Mouse (Mus musculus) heart, embryonic 13.5 days (tissue): ENCODE data around the gene Acbd4. TPM values are rescaled to one million over a fixed set of nuclear protein-coding genes. Genes with fewer than 3 reads are reported as not detected.

Experiments used
- ATAC-seq: fragments of 200-750 bp; cut with Nextera tagmentation; 2 replicates; pipeline ENCODE4 v1.8.0; 2017; ENCODE audit warnings: moderate TSS enrichment; ENCODE audit not compliant: insufficient number of reproducible peaks, low FRiP score, low TSS enrichment; ENCODE audit errors: extremely low read depth
- H3K27ac ChIP-seq: fragments of 300-500 bp; sonication (generic); replicated peaks from 2 replicates; pipeline ENCODE4 v1.5.1; 2015; ENCODE audit warnings: moderate library complexity, mild to moderate bottlenecking, inconsistent platforms
- H3K27me3 ChIP-seq: fragments of 300-500 bp; sonication (generic); replicated peaks from 2 replicates; pipeline ENCODE4 v1.6.1; 2015; ENCODE audit warnings: mild to moderate bottlenecking, inconsistent platforms
- H3K36me3 ChIP-seq: fragments of 300-500 bp; sonication (generic); 2 replicates; pipeline ENCODE4 v1.6.1; 2015; ENCODE audit warnings: mild to moderate bottlenecking, inconsistent platforms
- H3K4me1 ChIP-seq: fragments of 300-500 bp; sonication (generic); 2 replicates; pipeline ENCODE4 v1.6.1; 2015; ENCODE audit warnings: inconsistent platforms
- H3K4me2 ChIP-seq: fragments of 300-500 bp; sonication (generic); 2 replicates; pipeline ENCODE4 v1.6.1; 2015; ENCODE audit warnings: inconsistent platforms, mild to moderate bottlenecking, moderate library complexity
- H3K4me3 ChIP-seq: fragments of 300-500 bp; sonication (generic); 2 replicates; pipeline ENCODE4 v1.5.1; 2015; ENCODE audit warnings: moderate library complexity, mild to moderate bottlenecking, inconsistent platforms
- H3K9ac ChIP-seq: fragments of 300-500 bp; sonication (generic); 2 replicates; pipeline ENCODE4 v1.6.1; 2015; ENCODE audit warnings: inconsistent platforms, mild to moderate bottlenecking, moderate library complexity
- H3K9me3 ChIP-seq: fragments of 300-500 bp; sonication (generic); 2 replicates; pipeline ENCODE4 v1.6.1; 2016; ENCODE audit warnings: inconsistent platforms
- WGBS: fragments of 180-500 bp; shearing (Covaris S2); methylation state at CpG from one replicate; pipeline ENCODE4 v1.1.7; 2015; ENCODE audit warnings: mixed read lengths; 5-methylcytosine and 5-hydroxymethylcytosine counted together
- polyA plus RNA-seq: library from polyadenylated mRNA; unstranded; fragments of >200 nt; fragmentation: Nextera tagmentation; extraction: Ambion mirVana; gene quantifications from 2 replicates; pipeline ENCODE4 v1.2.1, GENCODE M21; 2015

Gene Acbd4
- polyA plus RNA-seq, 1 experiment from 2014 or later: 12.0 TPM

DNA sequence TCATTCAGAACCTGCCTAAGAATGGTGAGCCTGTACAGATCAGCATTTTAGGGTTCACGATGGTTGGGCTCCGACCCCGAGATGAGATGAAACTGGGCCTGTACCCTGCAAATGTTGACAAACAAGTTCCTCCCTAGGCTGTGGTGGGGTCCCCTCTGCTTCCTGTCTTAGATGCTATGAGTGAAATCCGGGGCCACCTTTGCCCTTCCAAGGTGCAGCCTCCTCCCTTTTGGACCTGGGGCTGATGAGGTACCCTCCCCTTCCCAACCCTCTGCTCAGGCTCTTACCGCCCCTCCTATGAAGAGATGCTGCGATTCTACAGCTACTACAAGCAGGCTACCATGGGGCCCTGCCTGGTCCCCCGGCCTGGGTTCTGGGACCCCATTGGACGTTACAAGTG lies 2.1 kb downstream of the Acbd4 start:
- peak overlapping the region; percentile 78 for H3K9ac ChIP-seq
- H3K4me3 ChIP-seq: peak overlapping the region; percentile 65
- peaks cover 54% of the 10 kb centered on the region for H3K4me1 ChIP-seq

DNA sequence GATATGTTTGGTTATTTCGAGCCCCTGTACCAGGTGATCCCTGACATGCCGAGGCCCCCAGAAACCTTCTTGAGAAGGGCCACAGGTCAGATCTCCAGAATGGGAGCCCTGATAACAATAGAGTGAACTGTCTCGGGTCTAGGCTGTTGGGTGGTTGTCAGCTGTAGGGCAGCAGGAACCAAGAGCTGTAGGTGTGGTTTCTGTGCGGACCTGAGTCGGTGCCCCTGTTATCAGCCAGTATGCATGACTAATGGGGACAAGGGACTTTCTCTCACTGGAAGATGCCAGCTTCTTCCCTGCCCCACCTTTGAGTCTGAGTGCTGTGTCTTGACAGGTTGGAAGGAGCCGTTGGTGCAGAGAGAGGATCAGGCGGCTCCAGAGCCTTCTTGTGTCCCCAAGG lies 3.0 kb downstream of the Acbd4 start:
- H3K27me3 ChIP-seq: peaks cover 28% of the 10 kb centered on the region
- H3K27ac ChIP-seq: no peak overlapping the region
- 66% methylated on average over 7 of the region's 7 CpGs for WGBS
- ATAC-seq: no peak
- peak overlapping the region; percentile 93 for H3K4me2 ChIP-seq
- peak overlapping the region; percentile 65 for H3K4me3 ChIP-seq
- H3K9ac ChIP-seq: no peak overlapping the region
- H3K4me1 ChIP-seq: peaks cover 45% of the 10 kb centered on the region
- peaks cover 6% of the 10 kb centered on the region; the same call in 1 of the 2 replicates for H3K36me3 ChIP-seq
- H3K9me3 ChIP-seq: no peaks in the 10 kb centered on the region

More for the DNA sequence above, 2.1 kb downstream of the Acbd4 start:
- no peaks in the 10 kb centered on the region for H3K9me3 ChIP-seq
- ATAC-seq: no peak
- peaks cover 6% of the 10 kb centered on the region; the same call in 1 of the 2 replicates for H3K36me3 ChIP-seq
- 54% methylated on average over 8 of the region's 8 CpGs for WGBS
- peak overlapping the region; percentile 93 for H3K4me2 ChIP-seq
- peaks cover 28% of the 10 kb centered on the region for H3K27me3 ChIP-seq
- no peak overlapping the region for H3K27ac ChIP-seq

DNA sequence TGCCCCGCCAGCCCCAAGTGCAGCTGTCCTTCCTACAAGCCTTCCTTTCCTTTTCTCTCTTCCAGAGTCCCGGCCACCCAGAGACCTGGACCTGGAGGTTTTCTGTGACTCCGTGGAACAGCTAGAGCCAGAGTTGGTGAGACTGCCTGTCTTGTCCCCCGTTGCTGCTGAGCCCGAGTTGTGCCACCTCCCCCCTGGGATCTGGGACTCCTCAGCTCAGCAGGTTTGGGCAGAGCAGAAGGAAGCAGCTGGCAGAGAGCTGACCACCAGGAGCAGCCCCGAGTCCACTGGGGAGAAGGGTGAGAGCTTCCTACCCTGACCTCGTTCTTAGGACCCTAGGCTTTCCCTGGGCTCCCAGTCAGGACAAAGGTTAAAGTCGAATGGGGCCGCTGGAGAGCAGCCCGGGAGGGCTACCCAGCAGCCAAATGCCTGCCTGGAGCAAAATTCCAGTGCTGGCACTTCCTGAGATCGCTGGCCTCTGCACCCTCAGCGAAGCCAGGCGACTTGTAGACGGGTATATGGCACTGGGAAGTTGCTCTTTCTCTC lies 3.8 kb downstream of the Acbd4 start:
- Histone ChIP-seq H3K27ac (no peak overlapping the region), H3K4me2 (peak overlapping the region; percentile 93), H3K36me3 (peaks cover 6% of the 10 kb centered on the region; the same call in 1 of the 2 replicates), H3K9me3 (no peaks in the 10 kb centered on the region), H3K9ac (peak overlapping the region; percentile 54), H3K4me1 (peaks cover 37% of the 10 kb centered on the region), H3K4me3 (peak overlapping the region; percentile 1; the same call in 1 of the 2 replicates), H3K27me3 (peaks cover 22% of the 10 kb centered on the region)
- no peak for ATAC-seq
- WGBS: 52% methylated on average over 13 of the region's 14 CpGs

GRCm38 (mm10) chr11:103105810-103106209 lies 4.3 kb downstream of the Acbd4 start:
- ATAC-seq: no peak
- no peak overlapping the region for H3K27ac ChIP-seq
- H3K4me3 ChIP-seq: no peak overlapping the region
- peaks cover 21% of the 10 kb centered on the region for H3K27me3 ChIP-seq
- peaks cover 6% of the 10 kb centered on the region; the same call in 1 of the 2 replicates for H3K36me3 ChIP-seq
- peak overlapping the region; percentile 93; the same call in 1 of the 2 replicates for H3K4me2 ChIP-seq
- peaks cover 32% of the 10 kb centered on the region for H3K4me1 ChIP-seq
- H3K9me3 ChIP-seq: no peaks in the 10 kb centered on the region
- 83% methylated on average over 6 of the region's 6 CpGs for WGBS
- no peak overlapping the region; the same call in 1 of the 2 replicates for H3K9ac ChIP-seq

DNA sequence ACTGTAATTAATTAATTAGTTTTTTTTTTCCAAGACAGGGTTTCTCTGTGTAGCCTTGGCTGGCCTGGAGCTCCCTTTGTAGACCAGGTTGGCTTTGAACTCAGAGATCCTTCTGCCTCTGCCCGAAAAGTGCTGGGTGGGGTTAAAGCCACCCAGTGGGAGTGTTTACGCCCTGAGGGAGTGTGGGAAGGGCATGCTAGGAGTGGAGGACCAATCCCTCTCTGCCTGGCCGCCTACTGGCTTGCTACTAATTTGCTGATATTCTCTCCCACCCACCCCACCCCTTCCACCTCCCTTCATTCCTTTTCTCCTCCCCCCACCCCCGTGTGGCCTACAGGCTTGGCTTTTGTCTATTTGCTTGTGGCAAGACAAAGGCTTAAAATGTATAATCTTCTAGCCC lies 4.9 kb downstream of the Acbd4 start:
- Histone ChIP-seq H3K9ac (no peak overlapping the region), H3K4me1 (peaks cover 32% of the 10 kb centered on the region), H3K27ac (no peak overlapping the region), H3K27me3 (peaks cover 19% of the 10 kb centered on the region), H3K4me3 (no peak overlapping the region), H3K36me3 (peaks cover 6% of the 10 kb centered on the region; the same call in 1 of the 2 replicates), H3K4me2 (no peak overlapping the region), H3K9me3 (no peaks in the 10 kb centered on the region)
- WGBS: 68% methylated on average over 4 of the region's 4 CpGs
- no peak for ATAC-seq

GRCm38 (mm10) chr11:103111301-103111700 lies 9.8 kb downstream of the Acbd4 start:
- 17% methylated on average over 10 of the region's 10 CpGs for WGBS
- H3K4me3 ChIP-seq: peak overlapping the region; percentile 55
- peaks cover 29% of the 10 kb centered on the region for H3K4me1 ChIP-seq
- peak overlapping the region; percentile 74 for H3K4me2 ChIP-seq
- H3K27ac ChIP-seq: peak overlapping the region; percentile 63
- peaks cover 3% of the 10 kb centered on the region; the same call in 1 of the 2 replicates for H3K36me3 ChIP-seq
- H3K27me3 ChIP-seq: peaks cover 3% of the 10 kb centered on the region; the same call in 1 of the 2 replicates
- H3K9me3 ChIP-seq: no peaks in the 10 kb centered on the region
- peak overlapping the region; percentile 77 for H3K9ac ChIP-seq
- ATAC-seq: no peak

DNA sequence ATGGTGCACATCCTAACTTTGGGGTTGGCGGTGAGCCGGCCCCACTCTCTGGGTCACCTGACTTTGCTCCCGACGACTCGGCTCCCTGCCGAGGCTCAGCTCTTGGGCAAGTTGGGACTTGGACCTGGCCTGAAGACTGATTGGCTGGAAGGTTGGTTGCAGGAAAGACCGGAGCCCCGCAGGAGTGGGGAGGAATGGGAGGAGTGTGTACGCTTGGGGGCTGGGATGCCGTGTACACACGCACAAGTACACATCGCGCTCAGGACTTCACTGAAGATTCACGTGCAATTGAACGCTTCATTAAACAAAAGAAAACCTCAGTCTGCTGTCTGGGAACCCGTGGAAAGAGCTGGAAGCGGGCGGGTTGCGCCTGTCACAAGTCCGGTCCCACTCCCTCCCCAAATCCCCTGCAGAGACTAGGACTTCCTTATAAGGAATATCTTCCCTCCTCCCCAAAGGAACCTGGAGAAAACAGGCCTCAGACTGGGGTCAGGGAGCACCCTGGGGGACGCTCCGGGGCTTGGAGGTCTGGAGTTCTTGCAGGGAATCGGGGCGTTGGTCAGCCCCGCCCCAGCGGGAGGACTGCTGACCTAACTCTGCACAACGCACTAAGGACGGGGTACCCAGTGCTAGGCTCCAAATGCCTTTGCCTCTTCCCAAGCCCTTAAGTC lies 10.5 kb downstream of the Acbd4 start:
- H3K9ac ChIP-seq: peak overlapping the region; percentile 77
- H3K36me3 ChIP-seq: peaks cover 3% of the 10 kb centered on the region; the same call in 1 of the 2 replicates
- H3K9me3 ChIP-seq: no peaks in the 10 kb centered on the region
- peaks cover 3% of the 10 kb centered on the region; the same call in 1 of the 2 replicates for H3K27me3 ChIP-seq
- H3K4me2 ChIP-seq: peak overlapping the region; percentile 74
- H3K4me1 ChIP-seq: peaks cover 29% of the 10 kb centered on the region
- H3K27ac ChIP-seq: peak overlapping the region; percentile 63
- H3K4me3 ChIP-seq: peak overlapping the region; percentile 55
- no peak for ATAC-seq
- 1% methylated on average over 28 of the region's 28 CpGs for WGBS

- Histone ChIP-seq H3K27me3 (peaks cover 3% of the 10 kb centered on the region; the same call in 1 of the 2 replicates), H3K36me3 (peaks cover 3% of the 10 kb centered on the region; the same call in 1 of the 2 replicates), H3K4me1 (peaks cover 29% of the 10 kb centered on the region), H3K4me2 (peak overlapping the region; percentile 74), H3K9ac (peak overlapping the region; percentile 77), H3K27ac (peak overlapping the region; percentile 63), H3K4me3 (peak overlapping the region; percentile 55), H3K9me3 (no peaks in the 10 kb centered on the region)
- 22% methylated on average over 9 of the region's 9 CpGs for WGBS
- ATAC-seq: no peak
Observed at GRCm38 (mm10) chr11:103112552-103112912, 11.1 kb downstream of the Acbd4 start.

DNA sequence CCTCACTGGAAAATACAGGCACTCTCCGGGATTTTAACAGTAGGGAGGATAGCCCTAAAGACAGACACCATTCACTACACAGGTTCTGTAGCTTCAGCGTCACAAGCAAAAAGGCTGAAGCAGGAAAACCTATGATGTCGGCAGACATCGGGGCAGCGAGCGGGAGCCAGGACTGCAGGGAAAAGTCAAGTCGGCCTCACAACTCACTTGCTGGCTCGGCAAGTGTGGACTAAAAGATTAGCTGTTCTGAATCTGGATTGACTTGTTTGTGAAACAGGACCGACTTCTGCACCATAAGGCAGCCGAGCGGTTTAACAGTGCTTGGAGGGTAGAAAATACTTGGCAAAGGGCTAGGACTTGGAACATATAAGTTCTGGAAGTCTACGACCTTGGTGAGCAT lies 11.5 kb downstream of the Acbd4 start:
- WGBS: 42% methylated on average over 12 of the region's 12 CpGs
- no peak for ATAC-seq
- Histone ChIP-seq H3K4me3 (no peak overlapping the region), H3K4me1 (peaks cover 30% of the 10 kb centered on the region), H3K36me3 (0 out of 2 replicates have a peak, but pooled peaks cover under 1% of the 10 kb centered on the region), H3K4me2 (peak overlapping the region; percentile 74), H3K27ac (peak overlapping the region; percentile 63), H3K9me3 (no peaks in the 10 kb centered on the region), H3K27me3 (peaks cover 3% of the 10 kb centered on the region; the same call in 1 of the 2 replicates), H3K9ac (peak overlapping the region; percentile 77)

DNA sequence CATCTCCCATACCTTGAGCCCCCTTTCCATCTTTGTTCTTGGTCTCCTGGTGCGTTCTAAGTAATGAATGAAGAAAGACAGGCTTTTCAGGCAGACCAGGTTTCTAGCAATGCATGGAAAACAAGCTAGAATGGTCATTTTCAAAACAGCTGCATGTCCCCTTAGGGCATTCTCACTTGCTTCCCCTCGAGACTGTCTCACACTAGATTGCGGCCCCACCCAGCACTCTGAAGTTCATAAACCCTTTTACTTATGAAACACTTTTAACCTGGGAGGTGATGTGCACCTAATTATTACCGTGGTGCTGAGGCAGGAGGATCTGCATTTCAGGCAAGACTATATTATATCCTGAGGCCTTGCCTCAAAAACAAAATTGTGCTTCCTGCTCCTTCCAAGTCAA lies 12.3 kb downstream of the Acbd4 start:
- peaks cover 38% of the 10 kb centered on the region for H3K4me1 ChIP-seq
- 79% methylated on average over 4 of the region's 4 CpGs for WGBS

GRCm38 (mm10) chr11:103114270-103114943 lies 12.9 kb downstream of the Acbd4 start:
- Histone ChIP-seq H3K4me1 (peaks cover 42% of the 10 kb centered on the region), H3K36me3 (no peaks in the 10 kb centered on the region), H3K4me3 (peak overlapping the region; percentile 73), H3K9me3 (no peaks in the 10 kb centered on the region), H3K27me3 (peaks cover 3% of the 10 kb centered on the region; the same call in 1 of the 2 replicates), H3K27ac (peak overlapping the region; percentile 92), H3K9ac (peak overlapping the region; percentile 91), H3K4me2 (peak overlapping the region; percentile 82)
- no peak for ATAC-seq
- 84% methylated on average over 11 of the region's 11 CpGs for WGBS

More for the DNA sequence above, 12.3 kb downstream of the Acbd4 start:
- ATAC-seq: no peak
- no peaks in the 10 kb centered on the region for H3K9me3 ChIP-seq
- H3K4me3 ChIP-seq: no peak overlapping the region
- H3K27me3 ChIP-seq: peaks cover 3% of the 10 kb centered on the region; the same call in 1 of the 2 replicates
- H3K27ac ChIP-seq: no peak overlapping the region
- no peak overlapping the region for H3K4me2 ChIP-seq
- H3K36me3 ChIP-seq: no peaks in the 10 kb centered on the region
- H3K9ac ChIP-seq: no peak overlapping the region
